Mouse (Mus musculus): ENCODE results near the gene Zdhhc15. TPM values are rescaled to one million over a fixed set of nuclear protein-coding genes. Genes with fewer than 3 reads are reported as not detected.

Zdhhc15 gene
- polyA plus RNA-seq, 1 experiment from 2014 or later: 2.3 TPM

GRCm38 (mm10) chrX:104573946-104574345 lies 96.9 kb downstream of the Zdhhc15 start:
- H3K4me2 ChIP-seq (replicated peaks; ENCODE audit: low read depth): no peak overlapping the region
- H3K4me1 ChIP-seq (replicated peaks; ENCODE audit: control insufficient read depth, insufficient read depth): no peaks in the 10 kb centered on the region
- H3K4me3 ChIP-seq (ENCODE audit: low read depth, low read length): no peak overlapping the region
- no peak for ATAC-seq (ENCODE audit: low FRiP score, low TSS enrichment)
- no peaks in the 10 kb centered on the region for H3K27me3 ChIP-seq (ENCODE audit: control insufficient read depth, insufficient read depth, low read length)
- H3K27ac ChIP-seq (replicated peaks): no peak overlapping the region
- H3K36me3 ChIP-seq (ENCODE audit: control insufficient read depth, insufficient read depth, low read length): no peaks in the 10 kb centered on the region
- no peak overlapping the region for H3K9ac ChIP-seq (ENCODE audit: low read length)
- no peaks in the 10 kb centered on the region for H3K9me3 ChIP-seq (ENCODE audit: control insufficient read depth, low read length)
- WGBS: 79% methylated on average over 5 of the region's 5 CpGs
- TF ChIP-seq EP300 (optimal IDR thresholded peaks at IDR 0.05): no peak
- no peak for TF ChIP-seq CTCF (IDR thresholded peaks at IDR 0.05; ENCODE audit: low read depth)
- no peak for DNase-seq (ENCODE audit: low spot score)

- ATAC-seq (ENCODE audit: low FRiP score, low TSS enrichment) (no peak), DNase-seq (ENCODE audit: low spot score) (no peak)
- Histone ChIP-seq H3K27me3 (ENCODE audit: control insufficient read depth, insufficient read depth, low read length) (no peaks in the 10 kb centered on the region), H3K36me3 (ENCODE audit: control insufficient read depth, insufficient read depth, low read length) (no peaks in the 10 kb centered on the region), H3K4me1 (replicated peaks; ENCODE audit: control insufficient read depth, insufficient read depth) (no peaks in the 10 kb centered on the region), H3K27ac (replicated peaks) (no peak overlapping the region), H3K4me3 (ENCODE audit: low read depth, low read length) (no peak overlapping the region), H3K4me2 (replicated peaks; ENCODE audit: low read depth) (no peak overlapping the region), H3K9ac (ENCODE audit: low read length) (no peak overlapping the region), H3K9me3 (ENCODE audit: control insufficient read depth, low read length) (no peaks in the 10 kb centered on the region)
- no peak for TF ChIP-seq CTCF (IDR thresholded peaks at IDR 0.05; ENCODE audit: low read depth)
- TF ChIP-seq EP300 (optimal IDR thresholded peaks at IDR 0.05): no peak
- 49% methylated on average over 3 of the region's 3 CpGs for WGBS
These were observed 103.4 kb downstream of the Zdhhc15 start for GRCm38 (mm10) chrX:104567497-104567896.

- 85% methylated on average over 1 of the region's 1 CpGs for WGBS
These were observed 125.6 kb downstream of the Zdhhc15 start for GRCm38 (mm10) chrX:104545283-104545682.

GRCm38 (mm10) chrX:104543919-104544595 lies 126.8 kb downstream of the Zdhhc15 start:
- TF ChIP-seq EP300 (optimal IDR thresholded peaks at IDR 0.05) (no peak), CTCF (IDR thresholded peaks at IDR 0.05; ENCODE audit: low read depth) (no peak)
- ATAC-seq (ENCODE audit: low FRiP score, low TSS enrichment) (no peak), DNase-seq (ENCODE audit: low spot score) (no peak)
- H3K4me2 ChIP-seq (replicated peaks; ENCODE audit: low read depth): no peak overlapping the region
- H3K9me3 ChIP-seq (ENCODE audit: control insufficient read depth, low read length): no peaks in the 10 kb centered on the region
- no peaks in the 10 kb centered on the region for H3K4me1 ChIP-seq (replicated peaks; ENCODE audit: control insufficient read depth, insufficient read depth)
- no peak overlapping the region for H3K27ac ChIP-seq (replicated peaks)
- H3K27me3 ChIP-seq (ENCODE audit: control insufficient read depth, insufficient read depth, low read length): no peaks in the 10 kb centered on the region
- H3K9ac ChIP-seq (ENCODE audit: low read length): no peak overlapping the region
- H3K36me3 ChIP-seq (ENCODE audit: control insufficient read depth, insufficient read depth, low read length): no peaks in the 10 kb centered on the region
- H3K4me3 ChIP-seq (ENCODE audit: low read depth, low read length): no peak overlapping the region
- WGBS: 68% methylated on average over 4 of the region's 4 CpGs

More at GRCm38 (mm10) chrX:104545283-104545682, 125.6 kb downstream of the Zdhhc15 start:
- Histone ChIP-seq H3K9ac (ENCODE audit: low read length) (no peak overlapping the region), H3K4me1 (replicated peaks; ENCODE audit: control insufficient read depth, insufficient read depth) (no peaks in the 10 kb centered on the region), H3K27ac (replicated peaks) (no peak overlapping the region), H3K27me3 (ENCODE audit: control insufficient read depth, insufficient read depth, low read length) (no peaks in the 10 kb centered on the region), H3K4me3 (ENCODE audit: low read depth, low read length) (no peak overlapping the region), H3K9me3 (ENCODE audit: control insufficient read depth, low read length) (no peaks in the 10 kb centered on the region), H3K36me3 (ENCODE audit: control insufficient read depth, insufficient read depth, low read length) (no peaks in the 10 kb centered on the region), H3K4me2 (replicated peaks; ENCODE audit: low read depth) (no peak overlapping the region)
- no peak for DNase-seq (ENCODE audit: low spot score)
- no peak for ATAC-seq (ENCODE audit: low FRiP score, low TSS enrichment)
- TF ChIP-seq EP300 (optimal IDR thresholded peaks at IDR 0.05): no peak
- no peak for TF ChIP-seq CTCF (IDR thresholded peaks at IDR 0.05; ENCODE audit: low read depth)

DNA sequence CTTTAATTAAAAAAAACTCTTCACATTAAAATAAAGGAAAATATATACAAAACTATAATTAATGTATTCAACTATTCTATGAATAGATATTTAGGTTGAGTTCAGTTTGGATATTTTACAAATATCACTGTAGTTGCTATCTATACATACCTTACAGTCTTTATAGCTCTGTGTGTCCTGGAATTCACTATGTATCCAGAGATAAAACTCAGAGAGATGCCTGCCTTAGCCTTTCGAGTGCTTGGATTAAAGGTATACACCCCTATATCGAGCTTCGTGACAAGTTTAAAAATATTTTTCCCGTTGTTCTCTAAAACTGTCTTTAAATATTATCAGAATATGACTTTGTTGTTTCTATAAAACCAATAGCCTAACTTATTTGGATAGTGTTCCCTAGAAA lies 128.2 kb downstream of the Zdhhc15 start:
- Histone ChIP-seq H3K4me3 (ENCODE audit: low read depth, low read length) (no peak overlapping the region), H3K9ac (ENCODE audit: low read length) (no peak overlapping the region), H3K27me3 (ENCODE audit: control insufficient read depth, insufficient read depth, low read length) (no peaks in the 10 kb centered on the region), H3K9me3 (ENCODE audit: control insufficient read depth, low read length) (no peaks in the 10 kb centered on the region), H3K4me1 (replicated peaks; ENCODE audit: control insufficient read depth, insufficient read depth) (no peaks in the 10 kb centered on the region), H3K36me3 (ENCODE audit: control insufficient read depth, insufficient read depth, low read length) (no peaks in the 10 kb centered on the region), H3K4me2 (replicated peaks; ENCODE audit: low read depth) (no peak overlapping the region), H3K27ac (replicated peaks) (no peak overlapping the region)
- TF ChIP-seq CTCF (IDR thresholded peaks at IDR 0.05; ENCODE audit: low read depth) (no peak), EP300 (optimal IDR thresholded peaks at IDR 0.05) (no peak)
- no peak for ATAC-seq (ENCODE audit: low FRiP score, low TSS enrichment)
- no peak for DNase-seq (ENCODE audit: low spot score)
- 85% methylated on average over 4 of the region's 4 CpGs for WGBS

DNA sequence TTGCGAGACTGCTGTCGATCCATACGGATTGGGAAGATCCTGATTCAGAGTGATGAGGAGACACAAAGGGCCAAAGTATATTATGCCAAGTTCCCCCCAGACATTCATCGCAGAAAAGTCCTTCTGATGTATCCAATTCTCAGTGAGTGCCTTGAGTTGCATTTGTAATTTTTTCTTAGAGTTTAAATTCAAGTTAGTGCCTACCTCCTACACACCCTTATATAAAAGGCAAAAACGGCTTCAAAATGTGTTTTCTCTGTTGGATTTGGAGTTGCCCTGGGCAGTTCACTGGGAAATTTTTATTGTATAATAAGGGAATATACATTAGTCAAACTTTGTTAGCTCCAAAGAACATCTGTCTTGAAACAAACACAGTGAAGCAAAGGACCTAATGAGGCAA lies 169.1 kb downstream of the Zdhhc15 start:
- DNase-seq (ENCODE audit: low spot score): no peak
- H3K9ac ChIP-seq (ENCODE audit: low read length): no peak overlapping the region
- no peak overlapping the region for H3K4me2 ChIP-seq (replicated peaks; ENCODE audit: low read depth)
- WGBS: 93% methylated on average over 5 of the region's 5 CpGs
- ATAC-seq (ENCODE audit: low FRiP score, low TSS enrichment): no peak
- H3K27ac ChIP-seq (replicated peaks): no peak overlapping the region
- H3K27me3 ChIP-seq (ENCODE audit: control insufficient read depth, insufficient read depth, low read length): no peaks in the 10 kb centered on the region
- H3K36me3 ChIP-seq (ENCODE audit: control insufficient read depth, insufficient read depth, low read length): no peaks in the 10 kb centered on the region
- H3K9me3 ChIP-seq (ENCODE audit: control insufficient read depth, low read length): no peaks in the 10 kb centered on the region
- H3K4me1 ChIP-seq (replicated peaks; ENCODE audit: control insufficient read depth, insufficient read depth): no peaks in the 10 kb centered on the region
- TF ChIP-seq CTCF (IDR thresholded peaks at IDR 0.05; ENCODE audit: low read depth): no peak
- TF ChIP-seq EP300 (optimal IDR thresholded peaks at IDR 0.05): no peak
- H3K4me3 ChIP-seq (ENCODE audit: low read depth, low read length): no peak overlapping the region

Measured in stomach, postnatal 0 days (tissue).